Mouse (Mus musculus) midbrain, embryonic 11.5 days (tissue): ENCODE data around the gene Tshz3. TPM values are rescaled to one million over a fixed set of nuclear protein-coding genes. Genes with fewer than 3 reads are reported as not detected.
A peak's percentile ranks its signal among the peaks of the same experiment; 100 is the strongest.

Experiments used
- ATAC-seq: fragments of 200-750 bp; cut with Nextera tagmentation; 2 replicates; pipeline ENCODE4 v1.8.0; 2017; ENCODE audit warnings: moderate TSS enrichment, moderate library complexity; ENCODE audit not compliant: low FRiP score
- DNase-seq: peaks from one replicate; pipeline ENCODE4 v3.0.0; 2015; ENCODE audit warnings: low spot score; ENCODE audit errors: missing footprints
- H3K27ac ChIP-seq: fragments of 300-500 bp; sonication (generic); 2 replicates; pipeline ENCODE4 v1.5.1; 2014; ENCODE audit warnings: low read depth, low read length
- H3K27me3 ChIP-seq: fragments of 300-500 bp; sonication (generic); 2 replicates; pipeline ENCODE4 v1.6.1; 2014; ENCODE audit warnings: mild to moderate bottlenecking, low read length, moderate library complexity, mixed read lengths; ENCODE audit not compliant: control insufficient read depth, insufficient read depth
- H3K36me3 ChIP-seq: fragments of 300-500 bp; sonication (generic); 2 replicates; pipeline ENCODE4 v1.6.1; 2014; ENCODE audit warnings: mild to moderate bottlenecking, low read length, moderate library complexity, mixed read lengths; ENCODE audit not compliant: control insufficient read depth, insufficient read depth
- H3K4me1 ChIP-seq: fragments of 300-500 bp; sonication (generic); 2 replicates; pipeline ENCODE4 v1.6.1; 2014; ENCODE audit warnings: low read length; ENCODE audit not compliant: control insufficient read depth, insufficient read depth
- H3K4me2 ChIP-seq: fragments of 300-500 bp; sonication (generic); 2 replicates; pipeline ENCODE4 v1.6.1; 2014; ENCODE audit warnings: mild to moderate bottlenecking, moderate library complexity
- H3K4me3 ChIP-seq: fragments of 300-500 bp; sonication (generic); 2 replicates; pipeline ENCODE4 v1.5.1; 2014; ENCODE audit warnings: low read depth, low read length
- H3K9ac ChIP-seq: fragments of 300-500 bp; sonication (generic); 2 replicates; pipeline ENCODE4 v1.6.1; 2014; ENCODE audit warnings: low read length
- H3K9me3 ChIP-seq: fragments of 300-500 bp; sonication (generic); 2 replicates; pipeline ENCODE4 v1.6.1; 2016; ENCODE audit warnings: low read length; ENCODE audit not compliant: control insufficient read depth
- WGBS: fragments of 180-500 bp; shearing (Covaris S2); extraction: QIAGEN DNeasy Blood & Tissue Kit; methylation state at CpG from one replicate; pipeline ENCODE4 v1.1.7; 2014; 5-methylcytosine and 5-hydroxymethylcytosine counted together
- polyA plus RNA-seq: library from polyadenylated mRNA; unstranded; fragments of >200 nt; fragmentation: Nextera tagmentation; extraction: Ambion mirVana; gene quantifications from 2 replicates; pipeline ENCODE4 v1.2.1, GENCODE M21; 2014

Gene Tshz3
- polyA plus RNA-seq, result 3.2 and 4.1 TPM in 2 replicates

- ATAC-seq, result peak; percentile 66
- WGBS, result 1% methylated on average over 32 of the region's 88 CpGs
Observed at GRCm38 (mm10) chr7:36697856-36698588, at the start of gene Tshz3. Gene Tshz3, plus strand, starts transcription at chr7:36698118.

GRCm38 (mm10) chr7:36655931-36656330, 42.0 kb upstream of the Tshz3 start:
- H3K4me1 ChIP-seq, result peaks cover 8% of the 10 kb centered on the region
- peaks cover 5% of the 10 kb centered on the region; the same call in 1 of the 2 replicates for H3K27me3 ChIP-seq
- no peaks in the 10 kb centered on the region for H3K36me3 ChIP-seq
- no peaks in the 10 kb centered on the region for H3K9me3 ChIP-seq
- H3K4me3 ChIP-seq, result no peak overlapping the region
- DNase-seq, result peak; percentile 77
- 91% methylated on average over 4 of the region's 4 CpGs for WGBS
- no peak overlapping the region for H3K27ac ChIP-seq
- no peak overlapping the region for H3K4me2 ChIP-seq
- no peak for ATAC-seq
- H3K9ac ChIP-seq, result no peak overlapping the region

More at GRCm38 (mm10) chr7:36697856-36698588, at the start of gene Tshz3:
- no peaks in the 10 kb centered on the region for H3K9me3 ChIP-seq
- H3K9ac ChIP-seq, result peak within 1 kb of the TSS; percentile 68
- peaks cover 12% of the 10 kb centered on the region for H3K4me1 ChIP-seq
- peak within 1 kb of the TSS; percentile 33; the same call in 1 of the 2 replicates for H3K27ac ChIP-seq
- H3K27me3 ChIP-seq, result peaks cover 40% of the 10 kb centered on the region
- peak within 1 kb of the TSS; percentile 76 for H3K4me3 ChIP-seq
- H3K4me2 ChIP-seq, result peak within 1 kb of the TSS; percentile 88
- peak; percentile 97 for DNase-seq
- no peaks in the 10 kb centered on the region for H3K36me3 ChIP-seq

- Histone ChIP-seq H3K36me3 (no peaks in the 10 kb centered on the region), H3K9me3 (no peaks in the 10 kb centered on the region), H3K27ac (no peak overlapping the region), H3K4me2 (no peak overlapping the region), H3K27me3 (peaks cover 5% of the 10 kb centered on the region; the same call in 1 of the 2 replicates), H3K4me3 (no peak overlapping the region), H3K4me1 (peaks cover 8% of the 10 kb centered on the region), H3K9ac (no peak overlapping the region)
- ATAC-seq, result no peak
- DNase-seq, result peak; percentile 78
Observed at GRCm38 (mm10) chr7:36656401-36656800, 41.5 kb upstream of the Tshz3 start.

GRCm38 (mm10) chr7:36658331-36658730, 39.6 kb upstream of the Tshz3 start:
- ATAC-seq (peak; percentile 50; the same call in 1 of the 2 replicates), DNase-seq (peak; percentile 88)
- no peaks in the 10 kb centered on the region for H3K9me3 ChIP-seq
- no peaks in the 10 kb centered on the region for H3K36me3 ChIP-seq
- H3K4me3 ChIP-seq, result no peak overlapping the region
- no peak overlapping the region for H3K27ac ChIP-seq
- no peak overlapping the region for H3K4me2 ChIP-seq
- peaks cover 5% of the 10 kb centered on the region; the same call in 1 of the 2 replicates for H3K27me3 ChIP-seq
- H3K4me1 ChIP-seq, result peaks cover 8% of the 10 kb centered on the region
- no peak overlapping the region for H3K9ac ChIP-seq
- WGBS, result 10% methylated on average over 5 of the region's 5 CpGs

GRCm38 (mm10) chr7:36659265-36659664, 38.7 kb upstream of the Tshz3 start:
- WGBS, result 88% methylated on average over 7 of the region's 7 CpGs
- peaks cover 5% of the 10 kb centered on the region; the same call in 1 of the 2 replicates for H3K27me3 ChIP-seq

GRCm38 (mm10) chr7:36660654-36661053, 37.3 kb upstream of the Tshz3 start:
- no peaks in the 10 kb centered on the region for H3K36me3 ChIP-seq
- WGBS, result 81% methylated on average over 9 of the region's 9 CpGs
- no peaks in the 10 kb centered on the region for H3K9me3 ChIP-seq
- DNase-seq (no peak), ATAC-seq (no peak)
- no peak overlapping the region for H3K4me2 ChIP-seq
- H3K9ac ChIP-seq, result no peak overlapping the region
- H3K27me3 ChIP-seq, result peaks cover 5% of the 10 kb centered on the region; the same call in 1 of the 2 replicates
- H3K4me3 ChIP-seq, result no peak overlapping the region
- H3K4me1 ChIP-seq, result peaks cover 8% of the 10 kb centered on the region
- no peak overlapping the region for H3K27ac ChIP-seq

More at GRCm38 (mm10) chr7:36659265-36659664, 38.7 kb upstream of the Tshz3 start:
- no peak overlapping the region for H3K9ac ChIP-seq
- no peak overlapping the region for H3K4me3 ChIP-seq
- no peaks in the 10 kb centered on the region for H3K9me3 ChIP-seq
- DNase-seq (peak; percentile 68), ATAC-seq (no peak)
- H3K4me1 ChIP-seq, result peaks cover 8% of the 10 kb centered on the region
- no peak overlapping the region for H3K27ac ChIP-seq
- H3K36me3 ChIP-seq, result no peaks in the 10 kb centered on the region
- no peak overlapping the region for H3K4me2 ChIP-seq

GRCm38 (mm10) chr7:36663431-36663830, 34.5 kb upstream of the Tshz3 start:
- Histone ChIP-seq H3K9me3 (no peaks in the 10 kb centered on the region), H3K36me3 (no peaks in the 10 kb centered on the region), H3K27me3 (peaks cover 2% of the 10 kb centered on the region; the same call in 1 of the 2 replicates), H3K27ac (no peak overlapping the region), H3K4me1 (peaks cover 1% of the 10 kb centered on the region), H3K9ac (no peak overlapping the region), H3K4me2 (no peak overlapping the region), H3K4me3 (no peak overlapping the region)
- ATAC-seq (no peak), DNase-seq (no peak)
- WGBS, result 90% methylated on average over 7 of the region's 7 CpGs

GRCm38 (mm10) chr7:36667767-36668166, 30.2 kb upstream of the Tshz3 start:
- H3K4me3 ChIP-seq, result no peak overlapping the region
- ATAC-seq (no peak), DNase-seq (no peak)
- H3K4me1 ChIP-seq, result no peaks in the 10 kb centered on the region
- H3K9ac ChIP-seq, result no peak overlapping the region
- no peaks in the 10 kb centered on the region for H3K36me3 ChIP-seq
- no peak overlapping the region for H3K27ac ChIP-seq
- H3K9me3 ChIP-seq, result no peaks in the 10 kb centered on the region
- no peaks in the 10 kb centered on the region for H3K27me3 ChIP-seq
- WGBS, result 76% methylated on average over 5 of the region's 5 CpGs
- no peak overlapping the region for H3K4me2 ChIP-seq

- no peaks in the 10 kb centered on the region for H3K9me3 ChIP-seq
- H3K4me1 ChIP-seq, result peaks cover 19% of the 10 kb centered on the region
- no peaks in the 10 kb centered on the region for H3K36me3 ChIP-seq
- peaks cover 16% of the 10 kb centered on the region for H3K27me3 ChIP-seq
- ATAC-seq (no peak), DNase-seq (no peak)
- no peak overlapping the region for H3K4me3 ChIP-seq
- no peak overlapping the region for H3K4me2 ChIP-seq
- no peak overlapping the region for H3K9ac ChIP-seq
- H3K27ac ChIP-seq, result no peak overlapping the region
- WGBS, result 12% methylated on average over 8 of the region's 8 CpGs
Observed at GRCm38 (mm10) chr7:36678031-36678430, 19.9 kb upstream of the Tshz3 start.
